Mouse (Mus musculus): Measurements from ENCODE around the gene Cdadc1.

The Cdadc1 gene

GRCm38 (mm10) chr14:59543158-59543826 is 54.5 kb downstream of the Cdadc1 start:
- DNase-seq = no peak

DNA sequence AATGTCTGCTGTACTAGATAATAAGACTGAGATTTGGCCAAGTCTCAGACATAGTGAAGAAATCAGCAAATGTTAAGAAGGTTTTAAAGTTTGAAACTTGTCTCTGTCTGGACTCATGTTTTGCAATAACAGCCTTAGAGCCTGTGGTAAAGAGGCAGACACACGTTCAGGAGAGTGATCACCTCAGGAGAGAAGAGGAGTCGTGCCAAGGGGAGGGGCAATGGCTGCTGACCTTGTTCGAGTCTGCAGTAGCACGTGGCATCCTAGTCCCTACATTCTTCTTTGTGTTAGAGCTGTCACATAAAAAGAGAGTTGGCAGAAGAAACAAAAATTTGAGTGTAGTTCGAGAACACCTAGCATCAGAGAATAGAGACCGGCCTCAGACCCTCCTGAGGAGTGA is 57.0 kb downstream of the Cdadc1 start:
- DNase-seq = no peak

GRCm38 (mm10) chr14:59540230-59540629 is 57.5 kb downstream of the Cdadc1 start:
- DNase-seq = no peak

- no peak for DNase-seq
Measured at GRCm38 (mm10) chr14:59537829-59538432, 59.8 kb downstream of the Cdadc1 start.

- no peak for DNase-seq
Measured at GRCm38 (mm10) chr14:59533908-59534307, 63.9 kb downstream of the Cdadc1 start.

- no peak for DNase-seq
Measured at GRCm38 (mm10) chr14:59532986-59533385, 64.8 kb downstream of the Cdadc1 start.

DNA sequence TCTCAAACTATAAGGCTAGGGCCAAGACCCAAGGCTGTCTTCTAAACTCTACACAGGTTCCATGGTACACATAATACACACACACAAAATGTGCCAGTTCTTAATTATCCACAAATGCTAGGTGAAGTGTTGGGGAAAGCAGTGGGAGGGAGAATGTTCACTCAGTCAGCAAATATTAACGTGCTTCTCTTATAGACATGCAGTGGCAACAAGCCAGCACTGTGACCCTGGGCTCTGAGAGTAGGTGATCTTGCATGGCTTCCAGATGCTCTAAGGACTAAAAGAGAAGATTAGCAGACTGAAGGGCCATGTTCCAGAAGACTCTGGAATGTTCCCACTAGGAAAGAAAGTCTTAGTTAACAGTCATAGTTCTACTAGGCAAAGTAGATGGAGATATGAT is 67.0 kb downstream of the Cdadc1 start:
- no peak for DNase-seq

DNA sequence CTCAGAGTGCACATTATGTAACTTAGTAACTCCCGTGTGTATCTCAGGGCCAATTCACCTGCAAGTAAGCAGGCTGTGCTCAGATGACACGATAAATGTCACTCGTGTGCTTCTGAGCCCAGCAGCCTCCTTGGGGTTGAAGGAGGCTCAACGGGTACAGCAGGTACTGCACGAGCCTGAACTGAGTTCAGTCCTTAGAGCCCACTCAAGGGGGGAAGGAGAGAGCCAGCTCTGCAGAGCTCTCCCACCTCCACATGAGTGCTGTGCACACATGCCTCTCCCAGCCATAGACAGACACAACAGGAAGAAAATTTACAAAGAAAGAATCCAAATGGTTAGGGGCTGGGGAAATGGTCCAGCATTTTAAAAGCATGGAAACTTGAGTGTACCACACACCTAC is 71.9 kb downstream of the Cdadc1 start:
- DNase-seq = no peak

- DNase-seq = peak; percentile 10
Measured at GRCm38 (mm10) chr14:59513922-59514444, 83.8 kb downstream of the Cdadc1 start.
